Mouse (Mus musculus): Measurements from ENCODE around the gene Olfr1257.
"Not testable (repeated sequence)": the region's sequence is repeated elsewhere in the genome, so short reads cannot be mapped to it uniquely, and the experiment has no call there.

- not testable (repeated sequence) for TF ChIP-seq GATA1 (IDR thresholded peaks at IDR 0.05; ENCODE audit: borderline replicate concordance, low read length); FLI1 (IDR thresholded peaks at IDR 0.05; ENCODE audit: low read length)
These were observed 34.4 kb downstream of the Olfr1257 start for GRCm38 (mm10) chr2:89912616-89913015.
